Mouse (Mus musculus) inflammation-experienced regulatory T-cells, adult 16 weeks (primary cell): Measurements from ENCODE around the gene Asb7. TPM values are rescaled to one million over a fixed set of nuclear protein-coding genes. Genes with fewer than 3 reads are reported as not detected.

Experiments
- polyA plus RNA-seq: library from polyadenylated mRNA; unstranded; fragments of 100-300 nt; shearing (Covaris generic); gene quantifications from one replicate; pipeline ENCODE4 v1.2.1, GENCODE M21; 2017

Asb7 gene
- 7.3 TPM for polyA plus RNA-seq

DNA sequence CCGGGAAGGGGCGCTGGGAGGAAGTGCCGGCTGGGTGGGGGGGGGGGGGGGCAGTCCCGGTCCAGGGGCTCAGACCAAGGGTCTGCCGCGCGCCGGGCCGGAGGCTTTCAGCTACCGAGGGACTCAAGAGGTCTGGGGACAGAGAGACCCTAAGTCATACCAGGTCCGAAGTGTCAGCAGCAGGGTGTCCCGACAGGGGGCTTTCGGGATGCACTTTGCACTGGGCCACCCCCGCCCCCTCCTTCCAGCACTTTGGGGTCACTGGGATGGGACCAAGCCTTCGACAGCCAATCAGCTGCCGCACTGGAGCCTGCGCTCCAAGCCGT, at the start of gene Asb7:
Asb7 (minus strand) TSS at position 303 of the 326 bp plus-strand sequence.

DNA sequence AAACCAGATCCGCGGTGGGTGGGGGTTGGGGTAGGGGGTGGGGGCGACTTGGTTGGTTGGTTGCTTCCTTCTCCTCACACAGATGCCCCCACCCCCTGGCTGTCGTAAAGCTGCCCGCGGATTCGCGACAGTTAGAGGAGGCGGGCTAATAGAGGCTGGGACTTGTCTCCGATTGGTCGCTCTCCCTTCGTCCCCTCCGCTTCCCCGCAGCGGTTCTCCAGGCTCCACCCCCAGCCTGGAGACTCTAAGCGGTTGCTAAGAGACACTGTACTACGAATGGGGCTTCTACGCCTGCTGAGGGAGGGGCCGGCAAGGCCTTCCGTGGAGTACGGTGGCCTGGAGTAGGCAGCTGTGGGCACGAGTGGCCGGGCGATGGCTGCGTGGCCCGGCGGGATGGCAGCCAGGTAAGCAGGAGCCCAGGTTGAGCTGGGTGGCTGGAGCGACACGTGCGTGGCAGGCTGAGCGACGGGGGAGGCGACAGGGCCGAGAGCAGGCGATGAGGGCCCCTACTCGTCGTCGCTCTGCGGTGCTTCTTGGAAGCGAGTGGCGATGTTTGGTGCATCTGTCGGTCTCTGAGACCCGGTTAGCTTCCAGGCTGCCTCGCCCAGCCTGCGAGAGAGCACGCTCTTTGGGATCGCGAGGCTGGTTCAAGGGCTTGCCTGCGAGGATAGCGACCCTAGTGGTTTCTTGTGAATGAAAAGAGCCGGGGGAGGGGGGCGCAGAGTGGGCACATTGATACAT, 394 bp upstream of the Asb7 start, which contains the start of gene Lins1:
Lins1 (plus strand) TSS at position 270 of the 741 bp plus-strand sequence.

Other genes with a start within 250 kb of the Asb7 start
- gene Lins1, start 293 bp upstream of the Asb7 start, polyA plus RNA-seq, result 17.6 TPM
- not detected for gene Cers3, start 53.9 kb upstream of the Asb7 start, polyA plus RNA-seq
- gene Adamts17, start 150.1 kb upstream of the Asb7 start, polyA plus RNA-seq, result 0.24 TPM